Mouse (Mus musculus) intestine, postnatal 0 days (tissue): ENCODE results near the gene Samd13. TPM values are rescaled to one million over a fixed set of nuclear protein-coding genes. Genes with fewer than 3 reads are reported as not detected.

Experiments used
- ATAC-seq: fragments of 200-750 bp; cut with Nextera tagmentation; 2 replicates; pipeline ENCODE4 v1.8.0; 2017; ENCODE audit warnings: mild to moderate bottlenecking, moderate TSS enrichment, moderate library complexity
- H3K27ac ChIP-seq: fragments of 300-500 bp; sonication (generic); 2 replicates; pipeline ENCODE4 v1.5.1; 2014; ENCODE audit warnings: mild to moderate bottlenecking, low read depth, low read length, moderate library complexity
- H3K27me3 ChIP-seq: fragments of 300-500 bp; sonication (generic); replicated peaks from 2 replicates; pipeline ENCODE4 v1.6.1; 2014; ENCODE audit warnings: low read length, mixed read lengths; ENCODE audit not compliant: control insufficient read depth, insufficient read depth
- H3K36me3 ChIP-seq: fragments of 300-500 bp; sonication (generic); 2 replicates; pipeline ENCODE4 v1.6.1; 2014; ENCODE audit warnings: mild to moderate bottlenecking, moderate library complexity; ENCODE audit not compliant: control insufficient read depth, insufficient read depth
- H3K4me1 ChIP-seq: fragments of 300-500 bp; sonication (generic); replicated peaks from 2 replicates; pipeline ENCODE4 v1.6.1; 2014; ENCODE audit warnings: antibody characterized with exemption, low read length, mixed read lengths; ENCODE audit not compliant: control insufficient read depth, insufficient read depth
- H3K4me2 ChIP-seq: fragments of 300-500 bp; sonication (generic); replicated peaks from 2 replicates; pipeline ENCODE4 v1.6.1; 2014; ENCODE audit warnings: low read depth, mild to moderate bottlenecking, moderate library complexity
- H3K4me3 ChIP-seq: fragments of 300-500 bp; sonication (generic); 2 replicates; pipeline ENCODE4 v1.5.1; 2014; ENCODE audit warnings: low read depth, low read length
- H3K9ac ChIP-seq: fragments of 300-500 bp; sonication (generic); 2 replicates; pipeline ENCODE4 v1.6.1; 2014; ENCODE audit warnings: mild to moderate bottlenecking, low read depth, low read length
- H3K9me3 ChIP-seq: fragments of 300-500 bp; sonication (generic); 2 replicates; pipeline ENCODE4 v1.6.1; 2016; ENCODE audit warnings: mixed run types; ENCODE audit not compliant: control insufficient read depth
- CTCF ChIP-seq: sonication (generic); IDR thresholded peaks from 2 replicates; pipeline ENCODE4 v1.5.1; 2016; ENCODE audit warnings: low read depth, mild to moderate bottlenecking, control low read depth, antibody characterized with exemption, moderate library complexity
- WGBS: fragments of 180-500 bp; shearing (Covaris S2); extraction: QIAGEN DNeasy Blood & Tissue Kit; methylation state at CpG from one replicate; pipeline ENCODE4 v1.1.7; 2014; 5-methylcytosine and 5-hydroxymethylcytosine counted together
- polyA plus RNA-seq: library from polyadenylated mRNA; unstranded; fragments of >200 nt; fragmentation: Nextera tagmentation; extraction: Ambion mirVana; gene quantifications from 2 replicates; pipeline ENCODE4 v1.2.1, GENCODE M21; 2015

Samd13 gene
- polyA plus RNA-seq, 1 experiment from 2014 or later: 0.07 TPM

GRCm38 (mm10) chr3:146711559-146711958 is 26.2 kb upstream of the Samd13 start:
- Histone ChIP-seq H3K36me3 (no peaks in the 10 kb centered on the region), H3K4me3 (no peak overlapping the region), H3K27ac (no peak overlapping the region), H3K27me3 (no peaks in the 10 kb centered on the region), H3K4me2 (no peak overlapping the region), H3K4me1 (no peaks in the 10 kb centered on the region), H3K9ac (no peak overlapping the region), H3K9me3 (no peaks in the 10 kb centered on the region)
- no peak for ATAC-seq
- TF ChIP-seq CTCF: no peak
- WGBS: 47% methylated on average over 6 of the region's 6 CpGs

DNA sequence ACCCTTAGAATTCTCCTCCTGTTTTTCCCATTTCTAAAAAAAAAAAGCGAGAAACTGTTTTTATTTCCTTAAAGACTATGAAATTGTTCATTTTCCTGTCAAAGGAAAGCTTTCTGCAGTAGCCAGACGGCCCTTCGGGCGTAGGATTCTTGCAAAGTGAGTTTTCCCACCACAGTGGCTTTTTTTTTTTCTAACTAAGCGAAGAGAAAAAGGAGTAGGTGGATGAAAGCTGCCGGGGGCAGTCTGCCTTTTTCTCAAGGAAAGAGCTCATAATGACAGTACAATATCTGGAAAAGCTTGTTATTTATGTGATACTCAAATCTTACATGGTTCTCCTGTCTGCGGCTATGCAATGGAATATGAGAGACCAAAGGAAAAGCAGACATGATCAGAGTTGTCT is 25.7 kb upstream of the Samd13 start:
- Histone ChIP-seq H3K27me3 (no peaks in the 10 kb centered on the region), H3K9me3 (no peaks in the 10 kb centered on the region), H3K4me1 (no peaks in the 10 kb centered on the region), H3K27ac (no peak overlapping the region), H3K9ac (no peak overlapping the region), H3K36me3 (no peaks in the 10 kb centered on the region), H3K4me2 (no peak overlapping the region), H3K4me3 (no peak overlapping the region)
- TF ChIP-seq CTCF: no peak
- 79% methylated on average over 7 of the region's 7 CpGs for WGBS
- no peak for ATAC-seq

DNA sequence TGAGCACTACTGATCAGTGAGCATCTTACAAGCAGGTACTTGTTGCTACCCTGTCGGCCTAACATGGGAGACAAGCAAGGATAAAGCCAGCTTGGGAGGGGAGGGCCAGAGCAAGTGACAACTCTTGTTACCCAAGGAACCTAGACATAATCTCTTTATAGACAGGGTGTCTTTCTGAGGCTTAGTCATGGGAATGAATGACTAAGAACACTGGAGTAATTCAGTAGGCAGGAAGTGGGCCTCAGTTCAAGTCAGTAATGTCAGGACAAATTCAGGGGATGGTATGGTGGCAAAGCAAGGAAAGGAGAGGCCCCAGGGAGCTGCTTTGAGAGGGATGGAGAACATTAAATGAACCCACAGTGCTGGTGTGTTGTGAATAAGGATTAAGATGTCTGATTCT is 23.7 kb upstream of the Samd13 start:
- Histone ChIP-seq H3K4me2 (no peak overlapping the region), H3K27me3 (no peaks in the 10 kb centered on the region), H3K9me3 (no peaks in the 10 kb centered on the region), H3K27ac (no peak overlapping the region), H3K4me3 (no peak overlapping the region), H3K4me1 (no peaks in the 10 kb centered on the region), H3K9ac (no peak overlapping the region), H3K36me3 (no peaks in the 10 kb centered on the region)
- ATAC-seq: no peak
- TF ChIP-seq CTCF: no peak
- 80% methylated on average over 1 of the region's 1 CpGs for WGBS

- Histone ChIP-seq H3K4me3 (no peak overlapping the region), H3K27me3 (no peaks in the 10 kb centered on the region), H3K9ac (no peak overlapping the region), H3K4me1 (no peaks in the 10 kb centered on the region), H3K4me2 (no peak overlapping the region), H3K27ac (no peak overlapping the region), H3K36me3 (no peaks in the 10 kb centered on the region), H3K9me3 (no peaks in the 10 kb centered on the region)
- TF ChIP-seq CTCF: no peak
- peak; percentile 71 for ATAC-seq
- 43% methylated on average over 3 of the region's 3 CpGs for WGBS
Measured at GRCm38 (mm10) chr3:146708381-146708780, 23.0 kb upstream of the Samd13 start.

GRCm38 (mm10) chr3:146704099-146704498 is 18.7 kb upstream of the Samd13 start:
- Histone ChIP-seq H3K4me1 (no peaks in the 10 kb centered on the region), H3K4me3 (no peak overlapping the region), H3K4me2 (no peak overlapping the region), H3K36me3 (no peaks in the 10 kb centered on the region), H3K27me3 (no peaks in the 10 kb centered on the region), H3K27ac (no peak overlapping the region), H3K9ac (no peak overlapping the region), H3K9me3 (no peaks in the 10 kb centered on the region)
- ATAC-seq: peak; percentile 83
- TF ChIP-seq CTCF: no peak
- 52% methylated on average over 4 of the region's 4 CpGs for WGBS

- WGBS: 82% methylated on average over 11 of the region's 11 CpGs
- H3K36me3 ChIP-seq: no peaks in the 10 kb centered on the region
- no peak overlapping the region for H3K9ac ChIP-seq
- no peak overlapping the region for H3K4me2 ChIP-seq
- ATAC-seq: no peak
- no peak overlapping the region for H3K27ac ChIP-seq
- H3K4me1 ChIP-seq: no peaks in the 10 kb centered on the region
- H3K4me3 ChIP-seq: no peak overlapping the region
- no peak for TF ChIP-seq CTCF
- no peaks in the 10 kb centered on the region for H3K27me3 ChIP-seq
- H3K9me3 ChIP-seq: no peaks in the 10 kb centered on the region
Measured at GRCm38 (mm10) chr3:146700051-146700450, 14.7 kb upstream of the Samd13 start.

GRCm38 (mm10) chr3:146698982-146699381 is 13.6 kb upstream of the Samd13 start:
- TF ChIP-seq CTCF: no peak
- no peak overlapping the region for H3K9ac ChIP-seq
- H3K27ac ChIP-seq: no peak overlapping the region
- WGBS: 71% methylated on average over 11 of the region's 11 CpGs
- H3K9me3 ChIP-seq: no peaks in the 10 kb centered on the region
- H3K4me2 ChIP-seq: no peak overlapping the region
- H3K27me3 ChIP-seq: no peaks in the 10 kb centered on the region
- ATAC-seq: no peak
- no peaks in the 10 kb centered on the region for H3K4me1 ChIP-seq
- no peak overlapping the region for H3K4me3 ChIP-seq
- H3K36me3 ChIP-seq: no peaks in the 10 kb centered on the region
